Mouse (Mus musculus): ENCODE measurements at regions not wholly inside any gene's neighbourhood (a gene's known extent, or its start where the extent isn't known, plus 50 kb on each side); places are given as distances from the start of the nearest gene placed in this dataset.
A peak's percentile ranks its signal among the peaks of the same experiment; 100 is the strongest.

DNA sequence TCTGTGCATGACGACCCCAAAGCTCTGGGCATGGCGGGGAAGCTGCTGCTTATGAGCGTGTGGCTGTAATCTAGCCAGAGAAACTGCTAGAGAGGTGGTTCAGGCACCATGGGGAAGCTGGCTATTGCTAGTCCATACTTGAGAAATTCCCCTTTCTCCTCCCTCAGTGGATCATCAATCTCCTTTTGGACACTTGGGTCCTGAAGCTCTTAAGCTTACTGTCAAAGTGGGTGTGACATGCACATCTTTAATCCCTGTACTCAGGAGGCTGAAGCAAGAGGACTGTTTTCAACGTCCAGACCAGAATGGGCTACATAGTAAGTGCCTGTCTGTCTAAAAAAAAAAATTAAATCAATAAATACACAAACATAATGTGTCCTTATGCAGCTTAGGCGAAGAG lies 125.0 kb downstream of the Irx5 start:
- ChIA-PET POLR2A (no interaction called here), CTCF (interaction anchor here (2.0 kb wide), 1 partner anchor 9 kb away, joined by 5 read pairs; no protein-coding TSS in a partner anchor)

DNA sequence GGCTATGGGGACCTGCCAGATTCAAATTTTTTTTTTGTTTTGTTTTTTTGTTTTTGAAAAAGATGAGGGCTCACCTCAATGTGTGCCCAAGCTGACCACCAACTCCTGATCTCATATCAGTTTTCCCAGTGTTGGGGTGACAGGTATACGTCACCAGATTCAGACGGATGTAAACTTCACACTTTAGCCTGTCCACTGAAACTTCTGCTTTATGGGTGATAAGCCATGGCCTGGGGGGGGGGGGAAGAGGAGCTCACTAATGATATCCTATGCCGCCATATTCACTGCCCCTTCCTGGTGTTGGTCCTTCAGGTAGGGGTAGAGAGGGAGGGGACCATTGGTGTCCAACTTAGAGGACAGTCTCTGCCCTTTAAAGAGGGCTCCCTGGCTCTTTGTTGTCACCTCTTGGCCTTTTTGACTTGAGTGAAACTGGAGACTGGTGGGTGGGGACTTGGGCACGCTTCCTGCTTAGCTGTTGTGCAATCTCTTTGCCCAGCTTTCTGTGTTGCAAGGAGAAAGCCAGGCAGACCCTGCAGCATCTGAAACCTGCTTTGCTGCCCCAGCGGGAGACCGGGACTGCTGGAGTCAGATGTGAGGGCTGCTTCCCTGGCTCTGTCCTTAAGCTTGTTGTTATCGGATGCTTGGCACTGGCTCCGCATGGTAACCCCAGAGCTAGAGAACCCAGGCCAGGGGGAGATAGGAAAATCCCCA lies 125.8 kb downstream of the Irx5 start:
- ATAC-seq (no peak), DNase-seq (ENCODE audit: low read depth, low spot score) (no peak)
- TF ChIP-seq CTCF (IDR thresholded peaks at IDR 0.05) = no peak
- CTCF ChIA-PET = interaction anchor here (2.0 kb wide), 1 partner anchor 10 kb away, joined by 5 read pairs; no protein-coding TSS in a partner anchor
- H3K27me3 ChIP-seq = peaks cover 1% of the 10 kb centered on the region
- POLR2A ChIA-PET = no interaction called here
- in situ Hi-C loops (cut with MboI; ENCODE audit: low pct_unique_long_range_greater_than_20kb) = no loop called here

More for the DNA sequence above, 125.0 kb downstream of the Irx5 start:
- in situ Hi-C loops (cut with MboI; ENCODE audit: low pct_unique_long_range_greater_than_20kb) = no loop called here
- TF ChIP-seq CTCF (IDR thresholded peaks at IDR 0.05) = no peak
- no peak for DNase-seq (ENCODE audit: low read depth, low spot score)
- H3K27me3 ChIP-seq = peaks cover 2% of the 10 kb centered on the region
- no peak for ATAC-seq

DNA sequence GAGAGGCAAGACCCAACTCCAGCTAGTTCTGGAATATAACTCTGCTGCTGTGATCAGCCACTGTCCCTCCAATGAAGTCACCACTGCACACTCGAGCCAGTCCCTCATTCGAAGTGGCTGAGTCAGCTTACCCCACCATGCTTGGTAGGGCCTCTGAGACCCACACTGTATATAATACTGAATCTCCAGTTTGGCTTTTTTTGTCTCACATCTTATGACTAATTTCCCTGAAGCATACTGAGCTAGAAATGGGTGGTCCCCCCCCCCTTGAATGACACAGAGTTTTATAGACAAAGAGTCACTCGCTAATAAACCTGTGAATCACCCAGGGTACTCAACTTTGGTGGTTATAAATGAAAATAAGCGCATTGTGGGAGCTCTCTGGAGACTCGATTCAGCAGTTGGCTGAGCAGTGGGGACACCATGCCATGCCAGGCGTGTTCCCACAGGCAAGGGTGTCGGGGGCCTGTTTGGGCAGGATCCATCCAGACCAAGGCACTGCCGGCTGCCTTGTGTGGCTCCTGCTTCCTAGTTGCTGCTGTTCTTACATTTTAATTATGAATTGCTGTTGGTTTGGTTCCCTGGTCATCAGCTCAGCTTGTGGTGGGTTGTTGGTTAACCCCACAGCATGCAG lies 131.2 kb downstream of the Irx5 start:
- TF ChIP-seq CTCF (IDR thresholded peaks at IDR 0.05) = no peak
- POLR2A ChIA-PET = interaction anchor here (0.6 kb wide), 1 partner anchor 50 kb away, joined by 3 read pairs; no protein-coding TSS in a partner anchor
- H3K27me3 ChIP-seq = no peaks in the 10 kb centered on the region
- CTCF ChIA-PET = interaction anchor here (1.3 kb wide), 1 partner anchor 9 kb away, joined by 3 read pairs; no protein-coding TSS in a partner anchor
- in situ Hi-C loops (cut with MboI; ENCODE audit: low pct_unique_long_range_greater_than_20kb) = no loop called here
- ATAC-seq (peak; percentile 65), DNase-seq (ENCODE audit: low read depth, low spot score) (peak; percentile 69)

DNA sequence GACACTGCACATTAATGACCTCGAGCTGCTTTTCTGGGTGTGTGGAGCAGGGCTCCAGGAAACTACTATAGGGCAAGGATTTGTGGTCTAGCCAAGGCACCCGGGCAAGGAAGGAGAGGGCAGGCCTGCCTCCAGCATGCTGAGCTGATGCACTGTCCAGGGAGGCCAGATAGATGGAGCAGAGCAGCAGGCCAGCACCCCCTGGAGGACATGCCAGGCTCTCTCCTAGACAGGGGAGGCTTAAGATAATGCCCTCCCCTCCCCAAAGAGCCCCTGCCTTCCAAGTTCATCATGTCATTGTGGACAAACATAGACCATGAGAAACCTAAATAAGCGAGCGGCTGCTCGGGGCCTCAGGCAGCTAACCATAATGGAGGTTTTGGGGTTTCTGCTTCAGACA lies 134.1 kb downstream of the Irx5 start:
- DNase-seq (ENCODE audit: low read depth, low spot score) = peak; percentile 12
- no peaks in the 10 kb centered on the region for H3K27me3 ChIP-seq
- peak; percentile 28 for ATAC-seq
- CTCF ChIA-PET = interaction anchor here (1.1 to 1.6 kb wide), 3 partner anchors 21 to 140 kb away, joined by 3 read pairs; no protein-coding TSS in a partner anchor
- in situ Hi-C loops (cut with MboI; ENCODE audit: low pct_unique_long_range_greater_than_20kb) = no loop called here
- POLR2A ChIA-PET = no interaction called here
- TF ChIP-seq CTCF (IDR thresholded peaks at IDR 0.05) = peak; percentile 58

DNA sequence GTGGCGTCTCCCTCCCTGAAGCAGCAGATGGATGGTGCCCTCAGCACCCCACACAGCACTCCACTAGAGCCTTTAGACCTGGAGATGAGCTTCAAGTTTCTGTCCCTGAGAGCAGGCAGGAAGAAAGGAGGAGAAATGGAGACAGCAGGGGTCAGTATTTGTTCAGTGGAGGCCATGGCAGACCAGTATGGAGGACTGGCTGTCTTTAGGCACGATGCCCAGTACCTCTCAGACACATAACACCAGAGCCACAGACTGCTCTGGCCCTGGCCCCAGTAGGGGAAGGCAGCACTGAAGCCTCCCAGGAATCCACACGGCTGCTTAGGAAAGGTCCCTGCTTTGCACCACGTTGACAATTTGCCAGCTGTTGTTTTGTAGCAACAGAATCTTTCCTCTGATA lies 136.0 kb downstream of the Irx5 start:
- ChIA-PET CTCF (interaction anchor here (1.3 kb wide), 1 partner anchor 9 kb away, joined by 3 read pairs; no protein-coding TSS in a partner anchor), POLR2A (no interaction called here)
- DNase-seq (ENCODE audit: low read depth, low spot score) = no peak
- in situ Hi-C loops (cut with MboI; ENCODE audit: low pct_unique_long_range_greater_than_20kb) = no loop called here
- no peak for ATAC-seq
- H3K27me3 ChIP-seq = no peaks in the 10 kb centered on the region
- no peak for TF ChIP-seq CTCF (IDR thresholded peaks at IDR 0.05)

DNA sequence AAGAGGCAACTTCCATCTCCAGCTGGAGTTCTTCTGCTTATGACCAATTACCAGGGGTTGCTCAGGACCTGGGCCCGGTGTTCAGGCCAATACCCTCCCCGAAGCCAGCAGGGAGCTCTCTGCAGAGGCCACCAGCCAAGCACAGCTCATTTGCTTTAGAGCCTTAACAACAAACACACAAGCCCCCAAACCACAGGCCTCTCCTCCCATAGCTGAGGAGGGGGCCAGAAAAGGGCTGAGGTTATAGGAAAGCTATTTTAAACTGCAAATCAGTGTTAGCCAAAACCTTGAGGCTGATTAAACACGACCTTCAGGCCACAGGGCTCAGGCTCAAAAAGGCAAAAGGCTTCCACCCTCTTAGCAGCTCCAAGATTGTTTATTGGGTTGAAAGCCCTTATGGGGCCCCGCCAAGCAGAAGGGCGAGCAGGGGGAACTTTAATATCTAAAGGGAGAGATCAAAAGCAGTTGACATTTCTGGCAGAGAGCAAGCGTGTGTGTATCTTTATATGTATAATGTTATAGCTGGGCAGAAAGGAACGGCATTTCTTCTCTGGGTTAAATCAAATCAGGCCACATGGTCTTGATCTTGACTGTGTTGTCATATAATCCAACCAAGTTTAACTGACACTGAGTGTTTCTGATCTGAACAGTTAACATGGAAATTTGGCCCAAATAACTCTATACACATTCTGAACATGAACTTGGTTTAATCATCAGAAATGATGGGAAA lies 148.3 kb downstream of the Irx5 start:
- no peak for TF ChIP-seq CTCF (IDR thresholded peaks at IDR 0.05)
- ChIA-PET CTCF (no interaction called here), POLR2A (no interaction called here)
- DNase-seq (ENCODE audit: low read depth, low spot score) (no peak), ATAC-seq (no peak)
- H3K27me3 ChIP-seq = peaks cover 9% of the 10 kb centered on the region
- in situ Hi-C loops (cut with MboI; ENCODE audit: low pct_unique_long_range_greater_than_20kb) = no loop called here

DNA sequence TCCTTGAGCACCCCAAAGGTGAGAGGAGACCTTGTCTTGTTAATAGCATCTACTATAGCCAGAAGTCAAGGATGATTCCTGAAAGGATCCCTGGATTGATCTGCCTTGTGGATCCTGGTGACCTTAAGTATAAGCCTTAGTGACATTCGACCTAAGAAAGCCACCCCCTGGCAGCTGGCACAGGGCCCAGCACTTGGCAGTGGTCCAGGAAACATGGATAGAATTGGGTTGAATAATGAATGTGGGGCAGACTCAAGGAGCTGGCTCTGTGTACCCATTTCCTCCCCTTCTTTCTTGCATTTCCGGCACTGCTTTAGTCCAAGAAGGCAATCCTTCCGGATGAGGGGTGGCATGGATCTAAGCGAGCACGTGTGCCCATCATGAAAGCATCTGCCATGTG lies 149.0 kb downstream of the Irx5 start:
- TF ChIP-seq CTCF (IDR thresholded peaks at IDR 0.05) = no peak
- peaks cover 12% of the 10 kb centered on the region for H3K27me3 ChIP-seq
- ChIA-PET CTCF (no interaction called here), POLR2A (no interaction called here)
- DNase-seq (ENCODE audit: low read depth, low spot score) = no peak
- ATAC-seq = no peak
- in situ Hi-C loops (cut with MboI; ENCODE audit: low pct_unique_long_range_greater_than_20kb) = no loop called here

DNA sequence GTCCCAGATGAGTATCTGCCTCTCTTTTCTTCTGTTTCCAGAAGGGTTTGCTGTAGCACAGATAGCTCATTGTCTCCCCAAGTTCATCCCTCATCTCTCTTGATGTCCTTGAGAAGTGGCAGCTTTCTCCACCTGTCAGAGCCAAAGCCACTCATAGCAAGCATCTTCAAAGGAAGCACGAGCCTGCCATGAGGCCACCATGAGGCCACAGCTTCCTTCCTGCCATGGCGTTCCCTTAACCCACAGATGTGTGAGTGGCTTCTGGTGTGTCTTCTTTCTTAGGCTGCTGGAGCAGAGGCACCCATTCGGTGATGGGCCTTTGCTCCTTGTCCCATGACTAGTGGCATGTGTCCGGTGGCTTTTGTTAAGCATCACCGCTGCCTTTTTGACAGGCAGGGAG lies 149.5 kb downstream of the Irx5 start:
- in situ Hi-C loops (cut with MboI; ENCODE audit: low pct_unique_long_range_greater_than_20kb) = no loop called here
- ATAC-seq = no peak
- no peak for TF ChIP-seq CTCF (IDR thresholded peaks at IDR 0.05)

DNA sequence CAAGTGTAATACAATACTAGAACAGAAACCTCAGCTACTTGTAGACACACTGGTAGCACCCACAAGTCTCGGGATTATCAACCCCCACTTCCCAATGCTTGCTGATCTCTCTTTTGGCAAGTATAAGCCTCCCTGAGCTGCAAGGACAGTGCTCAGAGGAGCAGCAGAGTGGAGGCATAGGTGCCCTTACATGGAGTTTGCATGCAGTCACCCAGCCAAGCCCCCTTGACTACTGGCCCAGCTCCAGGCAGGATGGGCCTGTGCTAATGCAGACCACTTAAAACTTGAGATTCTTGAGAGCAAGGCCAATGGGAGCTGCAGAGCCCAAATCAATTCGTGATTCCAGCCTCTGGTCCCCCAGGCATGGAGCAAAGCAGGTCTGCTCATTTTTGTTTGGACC lies 158.0 kb downstream of the Irx5 start:
- in situ Hi-C loops (cut with MboI; ENCODE audit: low pct_unique_long_range_greater_than_20kb) = no loop called here
- CTCF ChIA-PET = no interaction called here
- peaks cover 5% of the 10 kb centered on the region for H3K27me3 ChIP-seq
- no peak for TF ChIP-seq CTCF (IDR thresholded peaks at IDR 0.05)
- ATAC-seq = no peak
- POLR2A ChIA-PET = no interaction called here
- no peak for DNase-seq (ENCODE audit: low read depth, low spot score)

More for the DNA sequence above, 149.5 kb downstream of the Irx5 start:
- H3K27me3 ChIP-seq = peaks cover 11% of the 10 kb centered on the region
- ChIA-PET CTCF (no interaction called here), POLR2A (no interaction called here)
- DNase-seq (ENCODE audit: low read depth, low spot score) = no peak

DNA sequence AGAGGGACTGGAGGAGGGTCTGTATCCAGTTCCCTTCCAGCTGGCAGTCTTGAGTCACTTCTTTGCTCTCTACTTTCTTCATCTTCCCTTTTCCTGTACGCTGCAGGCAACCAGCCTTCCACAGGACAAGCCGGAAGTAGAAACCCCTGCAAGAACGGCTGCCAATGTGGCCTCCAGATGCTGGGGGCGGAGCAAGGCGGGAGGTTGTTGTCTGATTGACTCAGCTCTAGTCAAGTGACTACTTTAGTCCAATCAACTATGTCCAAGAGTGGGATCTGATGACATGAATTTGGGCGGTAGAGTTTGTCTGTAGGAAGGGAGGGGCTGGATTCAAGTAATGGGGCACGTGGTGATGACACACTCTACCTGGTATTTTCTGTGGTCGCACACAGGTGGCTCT lies 156.1 kb upstream of the Irx6 start:
- ChIA-PET POLR2A (no interaction called here), CTCF (interaction anchor here (0.8 to 1.6 kb wide), 2 partner anchors 22 to 27 kb away, joined by 3 read pairs; no protein-coding TSS in a partner anchor)
- no peak for TF ChIP-seq CTCF (IDR thresholded peaks at IDR 0.05)
- in situ Hi-C loops (cut with MboI; ENCODE audit: low pct_unique_long_range_greater_than_20kb) = no loop called here
- DNase-seq (ENCODE audit: low read depth, low spot score) = peak; percentile 2
- no peaks in the 10 kb centered on the region for H3K27me3 ChIP-seq
- ATAC-seq = no peak
